Mouse (Mus musculus): Measurements from ENCODE around the gene Spdye4c. TPM values are rescaled to one million over a fixed set of nuclear protein-coding genes. Genes with fewer than 3 reads are reported as not detected.

Gene Spdye4c
- polyA plus RNA-seq, 1 experiment from 2014 or later: not detected

GRCm38 (mm10) chr2:128613365-128613764, 22.4 kb downstream of the Spdye4c start:
- Histone ChIP-seq H3K4me3 (no peak overlapping the region), H3K9me3 (no peaks in the 10 kb centered on the region), H3K9ac (no peak overlapping the region), H3K36me3 (peaks cover 85% of the 10 kb centered on the region), H3K4me2 (replicated peaks) (no peak overlapping the region), H3K27ac (no peak overlapping the region), H3K27me3 (no peaks in the 10 kb centered on the region), H3K4me1 (no peaks in the 10 kb centered on the region)
- no peak for ATAC-seq (ENCODE audit: low FRiP score, low read depth)
- WGBS: 87% methylated on average over 5 of the region's 5 CpGs

GRCm38 (mm10) chr2:128615366-128615765, 24.4 kb downstream of the Spdye4c start:
- H3K4me2 ChIP-seq (replicated peaks): no peak overlapping the region
- H3K9me3 ChIP-seq: no peaks in the 10 kb centered on the region
- H3K4me3 ChIP-seq: no peak overlapping the region
- H3K9ac ChIP-seq: no peak overlapping the region
- H3K27me3 ChIP-seq: no peaks in the 10 kb centered on the region
- ATAC-seq (ENCODE audit: low FRiP score, low read depth): no peak
- H3K36me3 ChIP-seq: peaks cover 90% of the 10 kb centered on the region
- WGBS: 91% methylated on average over 4 of the region's 4 CpGs
- no peak overlapping the region for H3K27ac ChIP-seq
- no peaks in the 10 kb centered on the region for H3K4me1 ChIP-seq

- Histone ChIP-seq H3K4me2 (replicated peaks) (no peak overlapping the region), H3K4me1 (no peaks in the 10 kb centered on the region), H3K4me3 (no peak overlapping the region), H3K27ac (no peak overlapping the region), H3K36me3 (peaks cover 91% of the 10 kb centered on the region), H3K9ac (no peak overlapping the region), H3K27me3 (no peaks in the 10 kb centered on the region), H3K9me3 (no peaks in the 10 kb centered on the region)
- ATAC-seq (ENCODE audit: low FRiP score, low read depth): no peak
- WGBS: 89% methylated on average over 1 of the region's 1 CpGs
Measured at GRCm38 (mm10) chr2:128620578-128620977, 29.6 kb downstream of the Spdye4c start.

Other genes starting within 250 kb of the Spdye4c start
- gene Anapc1, start 96.2 kb downstream of the Spdye4c start, polyA plus RNA-seq (2015; fragmentation: Nextera tagmentation; extraction: Ambion mirVana): 60.8 and 73.0 TPM in 2 replicates
- gene Mertk, start 107.7 kb downstream of the Spdye4c start, polyA plus RNA-seq (2015; fragmentation: Nextera tagmentation; extraction: Ambion mirVana): 13.1 and 15.6 TPM in 2 replicates
- 31.3 and 33.8 TPM in 2 replicates for gene Tmem87b, start 226.9 kb downstream of the Spdye4c start, polyA plus RNA-seq (2015; fragmentation: Nextera tagmentation; extraction: Ambion mirVana)

Measured in limb, embryonic 13.5 days (tissue).